Mouse (Mus musculus) midbrain, embryonic 12.5 days (tissue): ENCODE data around the gene Prss43. TPM values are rescaled to one million over a fixed set of nuclear protein-coding genes. Genes with fewer than 3 reads are reported as not detected.

Experiments
- ATAC-seq: fragments of 200-750 bp; cut with Nextera tagmentation; 2 replicates; pipeline ENCODE4 v1.8.0; 2017; ENCODE audit warnings: low read depth, moderate TSS enrichment, moderate library complexity; ENCODE audit not compliant: low FRiP score
- H3K27ac ChIP-seq: fragments of 300-500 bp; sonication (generic); replicated peaks from 2 replicates; pipeline ENCODE4 v1.5.1; 2016; ENCODE audit warnings: mild to moderate bottlenecking
- H3K27me3 ChIP-seq: fragments of 300-500 bp; sonication (generic); 2 replicates; pipeline ENCODE4 v1.6.1; 2016; ENCODE audit warnings: mild to moderate bottlenecking
- H3K36me3 ChIP-seq: fragments of 300-500 bp; sonication (generic); 2 replicates; pipeline ENCODE4 v1.6.1; 2016
- H3K4me1 ChIP-seq: fragments of 300-500 bp; sonication (generic); 2 replicates; pipeline ENCODE4 v1.6.1; 2016
- H3K4me2 ChIP-seq: fragments of 300-500 bp; sonication (generic); replicated peaks from 2 replicates; pipeline ENCODE4 v1.6.1; 2016; ENCODE audit warnings: mild to moderate bottlenecking, moderate library complexity
- H3K4me3 ChIP-seq: fragments of 300-500 bp; sonication (generic); 2 replicates; pipeline ENCODE4 v1.5.1; 2016; ENCODE audit warnings: mild to moderate bottlenecking
- H3K9ac ChIP-seq: fragments of 300-500 bp; sonication (generic); replicated peaks from 2 replicates; pipeline ENCODE4 v1.6.1; 2016; ENCODE audit warnings: mild to moderate bottlenecking, moderate library complexity
- H3K9me3 ChIP-seq: fragments of 300-500 bp; sonication (generic); 2 replicates; pipeline ENCODE4 v1.6.1; 2016; ENCODE audit warnings: mild to moderate bottlenecking
- WGBS: fragments of 180-500 bp; shearing (Covaris S2); methylation state at CpG from one replicate; pipeline ENCODE4 v1.1.7; 2016; 5-methylcytosine and 5-hydroxymethylcytosine counted together
- polyA plus RNA-seq: library from polyadenylated mRNA; unstranded; fragments of >200 nt; fragmentation: Nextera tagmentation; extraction: Ambion mirVana; gene quantifications from 2 replicates; pipeline ENCODE4 v1.2.1, GENCODE M21; 2016

Gene Prss43
- not detected in 2 replicates for polyA plus RNA-seq

- WGBS = 91% methylated on average over 3 of the region's 3 CpGs
- ATAC-seq = no peak
- no peak within 1 kb of the TSS for H3K9ac ChIP-seq
These were observed at the start of gene Prss43 for GRCm38 (mm10) chr9:110826390-110826789. Gene Prss43 (plus strand): TSS chr9:110826690.

GRCm38 (mm10) chr9:110778100-110778499 is 48.4 kb upstream of the Prss43 start:
- Histone ChIP-seq H3K36me3 (no peaks in the 10 kb centered on the region), H3K27me3 (peaks cover 16% of the 10 kb centered on the region), H3K4me3 (no peak overlapping the region), H3K4me2 (no peak overlapping the region), H3K9me3 (no peaks in the 10 kb centered on the region), H3K27ac (no peak overlapping the region), H3K9ac (no peak overlapping the region), H3K4me1 (peaks cover 11% of the 10 kb centered on the region; the same call in 1 of the 2 replicates)
- 97% methylated on average over 1 of the region's 1 CpGs for WGBS
- no peak for ATAC-seq

More at GRCm38 (mm10) chr9:110826390-110826789, at the start of gene Prss43:
- Histone ChIP-seq H3K4me1 (no peaks in the 10 kb centered on the region), H3K27me3 (0 out of 2 replicates have a peak, but pooled peaks cover 4% of the 10 kb centered on the region), H3K4me2 (no peak within 1 kb of the TSS), H3K9me3 (no peaks in the 10 kb centered on the region), H3K36me3 (no peaks in the 10 kb centered on the region), H3K27ac (no peak within 1 kb of the TSS), H3K4me3 (no peak within 1 kb of the TSS)

GRCm38 (mm10) chr9:110778559-110778958 is 47.9 kb upstream of the Prss43 start:
- H3K4me2 ChIP-seq = no peak overlapping the region
- H3K36me3 ChIP-seq = no peaks in the 10 kb centered on the region
- H3K4me3 ChIP-seq = no peak overlapping the region
- no peak overlapping the region for H3K9ac ChIP-seq
- WGBS = 83% methylated on average over 7 of the region's 7 CpGs
- H3K4me1 ChIP-seq = peaks cover 11% of the 10 kb centered on the region; the same call in 1 of the 2 replicates
- no peak for ATAC-seq
- no peaks in the 10 kb centered on the region for H3K9me3 ChIP-seq
- peaks cover 16% of the 10 kb centered on the region for H3K27me3 ChIP-seq
- H3K27ac ChIP-seq = no peak overlapping the region

DNA sequence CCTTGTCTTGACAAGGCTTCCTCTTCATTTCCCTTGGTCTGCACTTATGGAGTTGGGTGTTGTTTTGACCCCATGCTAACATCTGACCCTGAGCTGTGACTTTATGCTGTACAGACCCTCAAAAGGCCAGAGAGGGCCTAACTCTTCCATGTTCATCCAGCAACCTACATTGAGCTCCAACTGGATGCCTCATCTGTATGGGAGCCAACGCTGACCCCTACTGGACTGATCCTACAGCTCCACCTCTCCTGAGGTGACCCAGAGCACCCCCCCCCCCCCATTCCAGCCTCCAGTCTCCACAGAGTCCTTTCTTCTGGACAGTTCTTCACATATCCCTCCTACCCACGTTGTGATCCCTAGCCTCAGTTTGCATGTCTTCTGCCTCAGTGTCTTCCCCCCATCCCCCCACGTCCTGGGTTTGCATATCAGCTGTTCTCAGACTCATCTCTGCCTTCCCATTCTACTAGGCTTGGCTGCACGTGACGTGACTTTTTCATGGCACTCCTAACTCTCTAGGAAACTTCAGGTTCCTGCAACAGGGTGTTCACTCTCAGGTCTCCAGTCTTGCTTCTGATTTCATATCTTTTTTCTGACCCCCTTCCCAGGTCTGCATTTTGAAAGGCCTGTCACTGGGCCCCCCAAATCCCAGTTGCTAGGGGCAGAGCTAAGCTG is 47.1 kb upstream of the Prss43 start:
- Histone ChIP-seq H3K4me2 (no peak overlapping the region), H3K27me3 (peaks cover 16% of the 10 kb centered on the region), H3K4me1 (peaks cover 11% of the 10 kb centered on the region; the same call in 1 of the 2 replicates), H3K9ac (no peak overlapping the region), H3K27ac (no peak overlapping the region), H3K36me3 (no peaks in the 10 kb centered on the region), H3K4me3 (no peak overlapping the region), H3K9me3 (no peaks in the 10 kb centered on the region)
- WGBS = 59% methylated on average over 5 of the region's 5 CpGs
- no peak for ATAC-seq

- H3K36me3 ChIP-seq = no peaks in the 10 kb centered on the region
- peak overlapping the region; percentile 50 for H3K4me3 ChIP-seq
- H3K27me3 ChIP-seq = peaks cover 16% of the 10 kb centered on the region
- H3K4me2 ChIP-seq = peak overlapping the region; percentile 68
- peaks cover 11% of the 10 kb centered on the region; the same call in 1 of the 2 replicates for H3K4me1 ChIP-seq
- H3K27ac ChIP-seq = peak overlapping the region; percentile 58
- H3K9me3 ChIP-seq = no peaks in the 10 kb centered on the region
- peak; percentile 94 for ATAC-seq
- WGBS = under 1% methylated on average over 41 of the region's 43 CpGs
- H3K9ac ChIP-seq = peak overlapping the region; percentile 60
These were observed 45.2 kb upstream of the Prss43 start for GRCm38 (mm10) chr9:110781256-110781721.

DNA sequence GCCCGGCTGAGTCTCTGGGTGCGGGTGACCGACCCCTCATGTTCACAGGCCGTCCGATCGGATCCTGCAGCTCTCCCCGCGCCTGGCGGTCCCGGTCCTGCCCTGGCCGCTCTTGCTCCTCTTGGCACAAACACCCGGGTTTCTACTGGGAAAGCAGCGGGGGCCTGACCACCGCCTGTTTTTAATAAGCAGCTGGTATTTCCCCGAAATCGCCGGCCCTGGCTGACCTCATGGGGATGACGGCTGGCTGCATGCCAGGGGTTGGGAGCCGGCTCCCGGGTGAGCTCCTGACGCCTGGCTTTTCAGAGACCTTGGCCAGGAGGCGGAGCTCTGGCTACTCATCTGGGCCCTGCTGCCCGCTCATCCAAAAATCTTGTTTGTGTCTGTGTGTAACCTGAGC is 44.8 kb upstream of the Prss43 start:
- peak; percentile 77 for ATAC-seq
- peaks cover 16% of the 10 kb centered on the region for H3K27me3 ChIP-seq
- peak overlapping the region; percentile 58 for H3K27ac ChIP-seq
- H3K4me3 ChIP-seq = peak overlapping the region; percentile 50
- no peaks in the 10 kb centered on the region for H3K36me3 ChIP-seq
- peaks cover 11% of the 10 kb centered on the region; the same call in 1 of the 2 replicates for H3K4me1 ChIP-seq
- H3K9ac ChIP-seq = peak overlapping the region; percentile 60
- H3K9me3 ChIP-seq = no peaks in the 10 kb centered on the region
- H3K4me2 ChIP-seq = peak overlapping the region; percentile 68
- WGBS = under 1% methylated on average over 23 of the region's 23 CpGs

GRCm38 (mm10) chr9:110783611-110784010 is 42.9 kb upstream of the Prss43 start:
- Histone ChIP-seq H3K9me3 (no peaks in the 10 kb centered on the region), H3K27me3 (peaks cover 16% of the 10 kb centered on the region), H3K27ac (no peak overlapping the region), H3K4me3 (no peak overlapping the region), H3K4me2 (no peak overlapping the region), H3K9ac (no peak overlapping the region), H3K4me1 (peaks cover 11% of the 10 kb centered on the region; the same call in 1 of the 2 replicates), H3K36me3 (no peaks in the 10 kb centered on the region)
- ATAC-seq = no peak
- 49% methylated on average over 1 of the region's 1 CpGs for WGBS

- no peak for ATAC-seq
- 89% methylated on average over 3 of the region's 3 CpGs for WGBS
These were observed 38.3 kb upstream of the Prss43 start for GRCm38 (mm10) chr9:110788169-110788568.

GRCm38 (mm10) chr9:110790462-110790861 is 36.0 kb upstream of the Prss43 start:
- H3K9me3 ChIP-seq = no peaks in the 10 kb centered on the region
- H3K36me3 ChIP-seq = no peaks in the 10 kb centered on the region
- H3K27me3 ChIP-seq = no peaks in the 10 kb centered on the region
- H3K4me1 ChIP-seq = no peaks in the 10 kb centered on the region
- 80% methylated on average over 4 of the region's 4 CpGs for WGBS
- ATAC-seq = no peak
- H3K27ac ChIP-seq = no peak overlapping the region
- H3K4me3 ChIP-seq = no peak overlapping the region
- H3K4me2 ChIP-seq = no peak overlapping the region
- H3K9ac ChIP-seq = no peak overlapping the region

More at GRCm38 (mm10) chr9:110788169-110788568, 38.3 kb upstream of the Prss43 start:
- no peaks in the 10 kb centered on the region for H3K36me3 ChIP-seq
- H3K4me1 ChIP-seq = no peaks in the 10 kb centered on the region
- no peaks in the 10 kb centered on the region for H3K27me3 ChIP-seq
- H3K27ac ChIP-seq = no peak overlapping the region
- H3K9me3 ChIP-seq = no peaks in the 10 kb centered on the region
- H3K9ac ChIP-seq = no peak overlapping the region
- H3K4me3 ChIP-seq = no peak overlapping the region
- H3K4me2 ChIP-seq = no peak overlapping the region

DNA sequence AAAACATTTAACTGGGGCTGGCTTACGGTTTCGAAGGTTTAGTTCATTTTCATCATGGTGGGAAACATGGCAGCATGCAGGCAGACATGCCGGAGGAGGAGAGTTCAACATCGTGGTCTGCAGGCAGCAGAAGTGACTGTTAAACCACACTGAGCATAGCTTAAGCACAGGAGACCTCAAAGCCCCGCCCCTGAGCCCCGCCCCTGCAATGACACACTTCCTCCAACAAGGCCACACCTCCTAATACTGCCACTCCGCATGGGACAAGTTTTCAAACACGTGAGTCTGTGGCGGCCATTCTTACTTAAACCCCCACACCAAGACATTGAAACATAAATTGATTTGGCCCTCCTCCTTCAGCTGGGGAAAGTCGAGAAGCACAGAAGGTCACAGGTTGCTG is 29.5 kb upstream of the Prss43 start:
- ATAC-seq = no peak
- WGBS = 90% methylated on average over 10 of the region's 10 CpGs
- no peaks in the 10 kb centered on the region for H3K27me3 ChIP-seq
- H3K4me2 ChIP-seq = no peak overlapping the region
- no peak overlapping the region for H3K9ac ChIP-seq
- H3K36me3 ChIP-seq = no peaks in the 10 kb centered on the region
- no peaks in the 10 kb centered on the region for H3K4me1 ChIP-seq
- H3K9me3 ChIP-seq = no peaks in the 10 kb centered on the region
- no peak overlapping the region for H3K4me3 ChIP-seq
- H3K27ac ChIP-seq = no peak overlapping the region

DNA sequence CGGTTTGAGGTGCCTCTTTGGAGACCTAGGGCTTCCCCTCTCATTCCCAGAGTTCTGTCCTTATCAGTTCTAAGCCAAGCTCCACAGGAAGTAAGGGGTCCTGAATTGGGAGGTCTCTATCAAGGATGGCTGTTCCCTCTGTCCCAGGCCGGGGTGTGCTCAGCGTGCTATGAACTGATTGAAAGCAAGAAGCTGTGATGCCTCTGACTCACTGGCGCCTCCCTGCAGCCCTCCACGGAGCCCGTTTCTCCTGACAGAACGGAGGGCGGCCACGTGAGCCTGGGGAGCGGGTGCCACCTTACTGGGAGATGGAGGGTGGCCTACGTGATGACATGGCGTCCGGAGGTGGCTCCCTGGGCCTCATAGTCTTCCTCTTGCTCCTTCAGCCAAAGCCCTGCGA is 28.6 kb upstream of the Prss43 start, which contains the start of gene Prss42:
Gene Prss42 (plus strand): TSS at position 301 of the 400 bp plus-strand sequence.
- ATAC-seq = no peak
- no peak within 1 kb of the TSS for H3K4me2 ChIP-seq
- no peak within 1 kb of the TSS for H3K27ac ChIP-seq
- H3K27me3 ChIP-seq = no peaks in the 10 kb centered on the region
- 93% methylated on average over 14 of the region's 14 CpGs for WGBS
- no peaks in the 10 kb centered on the region for H3K4me1 ChIP-seq
- H3K4me3 ChIP-seq = no peak within 1 kb of the TSS
- no peak within 1 kb of the TSS for H3K9ac ChIP-seq
- H3K36me3 ChIP-seq = no peaks in the 10 kb centered on the region
- no peaks in the 10 kb centered on the region for H3K9me3 ChIP-seq

DNA sequence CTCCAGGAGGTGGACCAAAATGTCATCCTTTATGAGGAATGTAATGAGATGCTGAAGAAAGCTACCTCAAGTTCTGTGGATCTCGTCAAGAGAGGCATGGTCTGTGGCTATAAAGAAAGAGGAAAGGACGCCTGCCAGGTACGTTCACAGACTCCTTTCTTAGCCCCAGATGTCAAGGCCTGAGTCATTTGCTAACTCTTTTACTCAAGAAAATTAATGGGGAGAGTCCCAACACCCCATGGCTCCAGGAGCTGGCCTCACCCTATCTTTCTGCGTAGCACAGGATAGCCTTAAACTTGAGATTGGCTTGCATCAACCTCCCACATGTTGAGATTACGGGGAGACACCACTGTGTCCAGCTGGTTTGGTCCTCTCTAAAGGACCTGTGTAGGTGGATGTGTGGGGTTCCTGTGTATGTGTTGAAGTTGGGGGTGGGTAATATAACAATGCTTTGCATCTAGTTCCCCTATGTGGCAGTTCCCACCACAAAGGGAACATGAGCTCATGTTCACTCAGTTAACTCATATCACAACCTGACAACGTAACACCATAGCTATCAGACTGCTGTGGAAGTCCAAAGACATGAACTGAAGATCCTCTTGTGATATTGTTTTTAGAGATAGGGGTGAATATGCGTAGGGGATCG is 25.5 kb upstream of the Prss43 start:
- H3K9me3 ChIP-seq = no peaks in the 10 kb centered on the region
- ATAC-seq = no peak
- H3K27ac ChIP-seq = no peak overlapping the region
- H3K4me2 ChIP-seq = no peak overlapping the region
- H3K4me3 ChIP-seq = no peak overlapping the region
- 96% methylated on average over 8 of the region's 8 CpGs for WGBS
- H3K9ac ChIP-seq = no peak overlapping the region
- H3K36me3 ChIP-seq = no peaks in the 10 kb centered on the region
- H3K27me3 ChIP-seq = no peaks in the 10 kb centered on the region
- H3K4me1 ChIP-seq = no peaks in the 10 kb centered on the region
